Mouse (Mus musculus): ENCODE measurements around the gene Sema3b. TPM values are rescaled to one million over a fixed set of nuclear protein-coding genes. Genes with fewer than 3 reads are reported as not detected.

Gene Sema3b
- 10 to 100 TPM; 15.0 to 17.8 TPM for total RNA-seq (2021)

DNA sequence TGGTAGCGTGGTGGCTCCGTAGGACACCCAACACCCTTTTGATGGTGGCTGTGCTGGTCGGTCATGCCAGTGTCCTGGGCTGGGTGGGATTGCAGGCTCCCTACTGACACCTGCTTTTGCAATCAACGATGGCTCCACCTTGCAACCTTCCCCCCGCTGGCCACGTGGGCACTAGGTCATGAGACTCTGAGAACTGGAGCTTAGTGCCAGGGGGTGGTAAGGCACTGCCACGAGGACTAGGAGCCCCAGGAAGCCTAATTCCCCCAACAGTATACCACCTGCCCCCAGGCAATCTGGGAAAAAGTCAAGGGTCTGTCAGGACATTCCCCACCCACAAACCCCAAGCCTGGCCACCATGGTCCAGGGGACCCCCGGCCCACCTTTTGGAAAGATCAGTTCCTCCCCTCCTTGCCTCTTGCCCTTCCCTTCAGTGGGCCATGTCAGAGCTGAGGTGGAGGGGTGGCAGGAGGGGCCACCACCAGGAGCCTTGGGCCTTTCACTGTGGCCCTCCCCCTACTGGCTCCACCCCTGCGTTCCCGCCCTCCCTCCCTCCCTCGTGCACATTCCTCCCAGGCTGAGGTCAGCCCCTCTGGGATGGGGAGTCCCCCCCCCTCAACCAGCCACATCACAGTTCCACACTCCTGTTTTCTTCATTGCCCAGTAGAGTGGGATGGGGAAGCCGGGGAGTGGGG, at the start of gene Sema3b:
Gene Sema3b (minus strand): TSS at position 489 of the 692 bp plus-strand sequence.
- no peak for DNase-seq (ENCODE audit: low spot score)
- intact Hi-C loops (cut with DNase I), result no loop called here

- intact Hi-C loops (cut with DNase I), result no loop called here
- DNase-seq (ENCODE audit: low spot score), result no peak
These were observed 49.1 kb upstream of the Sema3b start for GRCm38 (mm10) chr9:107658096-107658495.

- no peak for DNase-seq (ENCODE audit: low spot score)
- intact Hi-C loops (cut with DNase I), result no loop called here
These were observed 48.1 kb upstream of the Sema3b start for GRCm38 (mm10) chr9:107657144-107657543.

- DNase-seq (ENCODE audit: low spot score), result no peak
- intact Hi-C loops (cut with DNase I), result no loop called here
These were observed 45.6 kb upstream of the Sema3b start for GRCm38 (mm10) chr9:107654585-107654984.

DNA sequence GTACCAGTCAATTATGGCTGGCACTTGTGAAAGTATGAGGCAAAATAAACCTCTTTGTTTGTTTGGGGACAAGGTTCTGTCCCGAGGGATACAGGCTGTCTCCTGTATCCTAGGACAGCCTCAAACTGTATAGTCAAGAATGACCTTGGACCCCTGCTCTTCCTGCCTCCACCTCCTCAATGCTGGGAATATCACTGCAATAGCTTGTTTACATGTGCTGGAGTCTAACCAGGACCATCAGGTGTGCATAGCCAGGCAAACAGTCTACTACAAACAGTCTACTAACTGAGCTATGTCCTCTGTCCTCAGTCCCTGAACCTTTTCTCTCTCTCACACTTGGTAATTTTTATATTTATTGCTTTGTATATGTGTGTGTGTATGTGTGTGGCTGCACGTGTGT, 44.4 kb upstream of the Sema3b start:
- DNase-seq (ENCODE audit: low spot score), result no peak
- intact Hi-C loops (cut with DNase I), result no loop called here

DNA sequence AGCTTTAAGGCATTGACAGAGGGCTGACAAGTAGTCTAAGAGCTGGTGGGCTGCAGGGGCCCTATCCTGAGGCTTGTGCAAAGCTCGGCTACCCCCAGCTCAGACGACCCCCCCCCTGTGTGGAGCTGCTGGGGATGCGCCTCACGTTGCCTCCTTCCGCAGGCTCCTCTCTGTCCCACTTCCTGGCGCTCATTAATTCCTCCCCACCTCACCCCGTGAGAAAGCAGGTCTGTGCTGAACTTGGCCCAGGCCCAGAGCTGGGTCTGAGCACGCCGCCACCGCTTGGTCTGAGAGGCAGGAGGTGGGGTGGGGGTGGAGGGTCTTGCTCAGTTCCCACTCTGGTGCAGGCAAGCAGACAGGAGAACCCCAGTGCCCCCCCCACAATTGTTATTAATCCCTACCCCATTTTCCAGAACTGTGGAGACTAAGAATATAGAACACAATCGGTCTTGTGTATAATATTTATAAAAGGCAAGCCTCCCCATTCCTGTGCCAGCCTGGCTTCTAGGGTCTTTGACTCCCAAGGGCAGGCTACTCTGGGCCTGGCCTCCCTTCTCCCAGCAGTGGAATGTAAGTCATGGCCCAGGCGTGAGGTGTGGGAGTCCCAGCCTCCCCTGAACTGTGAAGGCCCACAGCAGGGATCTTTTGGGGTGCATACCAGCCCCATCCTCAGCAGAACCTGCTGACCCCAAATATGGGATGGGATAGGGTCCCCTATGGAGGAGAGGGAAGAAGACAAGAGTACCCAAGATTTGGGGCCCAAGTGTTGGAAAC, 41.9 kb upstream of the Sema3b start:
- DNase-seq (ENCODE audit: low spot score), result no peak
- intact Hi-C loops (cut with DNase I), result no loop called here

GRCm38 (mm10) chr9:107650225-107650624, 41.2 kb upstream of the Sema3b start:
- no peak for DNase-seq (ENCODE audit: low spot score)
- intact Hi-C loops (cut with DNase I), result no loop called here

GRCm38 (mm10) chr9:107648767-107649166, 39.7 kb upstream of the Sema3b start:
- intact Hi-C loops (cut with DNase I), result no loop called here
- DNase-seq (ENCODE audit: low spot score), result no peak

GRCm38 (mm10) chr9:107646975-107647374, 37.9 kb upstream of the Sema3b start:
- intact Hi-C loops (cut with DNase I), result no loop called here
- no peak for DNase-seq (ENCODE audit: low spot score)

GRCm38 (mm10) chr9:107645577-107645976, 36.5 kb upstream of the Sema3b start:
- intact Hi-C loops (cut with DNase I), result loop anchor here (1.0 kb wide), 1 partner anchor 31 kb away; no protein-coding TSS in a partner anchor
- DNase-seq (ENCODE audit: low spot score), result no peak

GRCm38 (mm10) chr9:107645153-107645510, 36.1 kb upstream of the Sema3b start:
- intact Hi-C loops (cut with DNase I), result loop anchor here (1.0 kb wide), 1 partner anchor 31 kb away; no protein-coding TSS in a partner anchor
- DNase-seq (ENCODE audit: low spot score), result no peak

- DNase-seq (ENCODE audit: low spot score), result peak; percentile 78
- intact Hi-C loops (cut with DNase I), result loop anchor here (1.0 kb wide), 3 partner anchors 18 to 42 kb away; no protein-coding TSS in a partner anchor
These were observed 35.6 kb upstream of the Sema3b start for GRCm38 (mm10) chr9:107644495-107645152.

GRCm38 (mm10) chr9:107643544-107644214, 34.6 kb upstream of the Sema3b start:
- intact Hi-C loops (cut with DNase I), result loop anchor here (1.0 kb wide), 2 partner anchors 17 to 41 kb away; no protein-coding TSS in a partner anchor
- no peak for DNase-seq (ENCODE audit: low spot score)

DNA sequence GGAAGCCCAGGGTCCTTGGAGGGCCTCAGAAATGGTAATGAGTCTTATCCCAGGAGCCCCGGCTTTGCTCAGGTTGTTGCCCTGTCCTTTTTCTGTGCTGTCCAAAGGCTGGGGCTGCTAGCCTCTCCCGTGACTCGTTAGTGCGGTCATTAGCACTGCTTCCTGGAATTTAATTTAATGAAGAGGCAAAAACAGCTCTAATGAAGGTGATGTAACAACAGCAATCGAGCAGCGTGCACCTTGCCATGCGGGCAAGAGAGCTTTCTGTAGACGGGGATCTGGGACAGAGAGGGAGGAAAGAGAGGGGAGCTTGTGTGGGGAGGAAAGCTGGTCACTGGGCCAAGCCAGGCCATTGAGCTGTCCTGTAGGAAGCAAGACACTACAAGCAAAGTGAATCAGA, 32.6 kb upstream of the Sema3b start:
- no peak for DNase-seq (ENCODE audit: low spot score)
- intact Hi-C loops (cut with DNase I), result no loop called here

GRCm38 (mm10) chr9:107640257-107640772, 31.3 kb upstream of the Sema3b start:
- no peak for DNase-seq (ENCODE audit: low spot score)
- intact Hi-C loops (cut with DNase I), result no loop called here

DNA sequence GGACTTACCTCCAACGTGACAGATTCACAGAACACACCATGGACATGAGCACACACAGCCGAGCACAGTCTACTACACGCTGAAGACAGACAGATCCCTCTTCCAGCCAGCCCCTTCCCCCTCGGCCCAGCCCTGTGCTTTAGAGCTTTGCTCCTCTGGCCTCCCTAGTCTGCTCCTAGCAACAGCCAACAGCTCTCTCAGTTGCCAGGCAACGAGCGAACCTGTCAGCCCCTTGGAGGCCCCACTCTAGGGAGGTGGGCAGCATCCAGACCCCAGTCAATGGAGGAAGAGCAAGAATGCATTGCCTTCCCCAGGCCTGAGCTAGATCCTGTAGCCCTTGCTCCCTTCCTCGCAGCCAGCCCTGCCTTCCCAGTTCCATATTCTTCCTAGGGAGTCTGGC, 28.0 kb upstream of the Sema3b start:
- DNase-seq (ENCODE audit: low spot score), result no peak
- intact Hi-C loops (cut with DNase I), result no loop called here

DNA sequence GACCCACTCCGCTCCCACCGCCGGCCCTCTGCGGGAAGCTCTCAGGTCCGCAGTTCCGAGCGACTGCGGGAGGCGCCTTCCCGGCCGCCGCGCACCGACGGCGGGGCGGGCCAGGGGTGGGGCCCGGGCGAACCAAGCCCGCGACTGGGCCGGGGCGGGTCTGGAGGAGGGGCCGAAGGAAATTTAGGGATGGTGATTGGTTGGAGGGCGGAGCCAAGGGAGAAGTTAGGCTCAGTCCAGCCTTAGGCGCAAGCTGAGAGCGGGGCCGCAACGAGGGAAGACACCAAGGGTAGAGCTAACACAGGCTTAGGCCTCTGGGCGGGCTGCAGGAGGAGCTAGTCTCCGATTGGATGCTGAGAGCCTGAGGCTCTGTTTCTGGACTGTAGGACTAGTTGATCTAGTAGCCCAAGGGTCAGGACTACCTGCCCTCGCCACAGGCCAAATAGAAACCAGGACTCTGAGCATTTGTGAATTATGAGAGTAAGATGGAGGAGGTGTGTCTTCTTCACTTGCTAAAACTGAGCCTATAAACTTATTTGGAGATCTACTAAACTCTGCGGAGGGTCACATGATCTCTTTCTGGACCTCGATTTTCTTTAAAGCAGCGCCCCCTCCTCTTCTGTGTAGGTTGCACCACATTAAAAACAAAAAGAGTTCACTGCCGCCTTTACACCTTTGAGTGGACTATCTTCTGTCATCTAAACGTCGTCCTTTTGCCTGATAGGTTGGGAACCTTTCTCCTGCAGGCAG, 26.4 kb upstream of the Sema3b start, which contains the start of gene Gnai2:
Gene Gnai2 (minus strand): TSS at position 89 of the 750 bp plus-strand sequence.
- intact Hi-C loops (cut with DNase I), result loop anchor here (2.0 kb wide), 1 partner anchor 15 kb away; no protein-coding TSS in a partner anchor
- peak; percentile 97 for DNase-seq (ENCODE audit: low spot score)

- DNase-seq (ENCODE audit: low spot score), result no peak
- intact Hi-C loops (cut with DNase I), result loop anchor here (2.0 kb wide), 1 partner anchor 14 kb away; no protein-coding TSS in a partner anchor
These were observed 25.6 kb upstream of the Sema3b start for GRCm38 (mm10) chr9:107634406-107635278.
